Mouse (Mus musculus): ENCODE data around the gene Iqgap2. TPM values are rescaled to one million over a fixed set of nuclear protein-coding genes. Genes with fewer than 3 reads are reported as not detected.

Gene Iqgap2
- total and polyA plus RNA-seq, 2 experiments from 2014 or later = 0.83 to 1.3 TPM

DNA sequence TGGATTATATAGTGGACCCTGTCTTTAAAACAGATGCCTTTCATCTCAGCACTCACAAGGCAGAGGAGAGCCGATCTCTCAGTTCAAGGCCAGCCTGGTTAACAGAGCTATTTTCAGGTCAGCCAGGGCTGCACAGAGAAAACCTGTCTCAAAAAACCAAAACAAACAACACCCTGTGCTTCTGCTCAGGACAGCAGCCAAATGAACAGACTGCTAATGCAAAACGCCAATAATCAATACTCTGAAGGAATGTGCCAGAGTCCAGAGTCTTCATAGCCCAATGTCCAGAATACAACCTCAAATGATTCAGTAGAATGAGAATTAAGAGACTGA is 282.7 kb downstream of the Iqgap2 start:
- Histone ChIP-seq H3K4me2 (ENCODE audit: low read depth, low read length) (no peak overlapping the region), H3K4me1 (ENCODE audit: control insufficient read depth, insufficient read depth) (peaks cover 3% of the 10 kb centered on the region; the same call in 1 of the 2 replicates)
- no peak for ATAC-seq (ENCODE audit: insufficient read depth, low read depth)

DNA sequence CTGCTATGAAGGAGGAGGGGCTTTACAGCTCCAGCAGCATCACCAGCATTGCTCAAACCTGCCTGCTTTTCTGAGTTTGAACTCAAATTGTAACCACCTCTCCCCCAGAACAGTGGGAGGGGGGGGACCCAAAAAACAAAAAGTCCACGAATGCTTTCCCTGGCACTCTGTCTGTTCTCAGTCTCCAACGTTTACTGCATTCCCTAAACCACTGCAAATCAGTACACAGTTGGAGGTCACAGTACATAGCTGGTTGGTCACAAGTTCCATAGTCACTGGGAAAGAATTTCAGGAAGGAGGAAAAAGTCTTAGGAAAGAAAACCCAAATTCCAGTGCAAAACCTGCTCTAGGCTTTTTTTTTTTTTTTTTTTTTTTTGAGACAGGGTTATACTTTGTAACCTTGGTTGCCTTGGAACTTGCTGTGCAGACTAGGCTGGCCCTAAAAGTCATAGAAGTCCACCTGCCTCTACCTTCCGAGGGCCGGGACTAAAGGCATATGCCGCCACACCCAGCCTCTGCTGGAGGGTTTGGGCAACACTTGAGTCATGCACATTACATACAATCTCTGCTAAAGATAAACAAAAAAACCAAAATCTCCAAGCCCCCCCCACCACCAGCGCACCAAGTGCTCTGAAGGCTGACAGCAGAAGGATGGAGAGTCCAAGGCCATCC is 283.2 kb downstream of the Iqgap2 start:
- DNase-seq (ENCODE audit: low spot score) = no peak
- Histone ChIP-seq H3K9ac (replicated peaks; ENCODE audit: low read depth, low read length) (no peak overlapping the region), H3K27ac (ENCODE audit: low read depth) (no peak overlapping the region), H3K36me3 (replicated peaks; ENCODE audit: control insufficient read depth, insufficient read depth, low read length) (peaks cover 22% of the 10 kb centered on the region), H3K4me1 (ENCODE audit: control insufficient read depth, insufficient read depth) (peaks cover 3% of the 10 kb centered on the region; the same call in 1 of the 2 replicates), H3K9me3 (replicated peaks; ENCODE audit: control insufficient read depth, low read length) (no peaks in the 10 kb centered on the region), H3K4me3 (ENCODE audit: low read depth, low read length) (no peak overlapping the region), H3K4me2 (ENCODE audit: low read depth, low read length) (no peak overlapping the region), H3K27me3 (ENCODE audit: control insufficient read depth, insufficient read depth, low read length) (no peaks in the 10 kb centered on the region)
- 75% methylated on average over 6 of the region's 6 CpGs for WGBS
- TF ChIP-seq EP300 (IDR thresholded peaks at IDR 0.05; ENCODE audit: low read depth) (no peak), CTCF (IDR thresholded peaks at IDR 0.05; ENCODE audit: low read depth) (no peak)
- ATAC-seq (ENCODE audit: insufficient read depth, low read depth) = no peak

More for the DNA sequence above, 282.7 kb downstream of the Iqgap2 start:
- H3K36me3 ChIP-seq (replicated peaks; ENCODE audit: control insufficient read depth, insufficient read depth, low read length) = peaks cover 17% of the 10 kb centered on the region
- 65% methylated on average over 2 of the region's 2 CpGs for WGBS
- H3K9ac ChIP-seq (replicated peaks; ENCODE audit: low read depth, low read length) = no peak overlapping the region
- H3K27ac ChIP-seq (ENCODE audit: low read depth) = no peak overlapping the region
- TF ChIP-seq EP300 (IDR thresholded peaks at IDR 0.05; ENCODE audit: low read depth) (no peak), CTCF (IDR thresholded peaks at IDR 0.05; ENCODE audit: low read depth) (no peak)
- no peak overlapping the region for H3K4me3 ChIP-seq (ENCODE audit: low read depth, low read length)
- no peak for DNase-seq (ENCODE audit: low spot score)
- H3K27me3 ChIP-seq (ENCODE audit: control insufficient read depth, insufficient read depth, low read length) = no peaks in the 10 kb centered on the region
- no peaks in the 10 kb centered on the region for H3K9me3 ChIP-seq (replicated peaks; ENCODE audit: control insufficient read depth, low read length)

DNA sequence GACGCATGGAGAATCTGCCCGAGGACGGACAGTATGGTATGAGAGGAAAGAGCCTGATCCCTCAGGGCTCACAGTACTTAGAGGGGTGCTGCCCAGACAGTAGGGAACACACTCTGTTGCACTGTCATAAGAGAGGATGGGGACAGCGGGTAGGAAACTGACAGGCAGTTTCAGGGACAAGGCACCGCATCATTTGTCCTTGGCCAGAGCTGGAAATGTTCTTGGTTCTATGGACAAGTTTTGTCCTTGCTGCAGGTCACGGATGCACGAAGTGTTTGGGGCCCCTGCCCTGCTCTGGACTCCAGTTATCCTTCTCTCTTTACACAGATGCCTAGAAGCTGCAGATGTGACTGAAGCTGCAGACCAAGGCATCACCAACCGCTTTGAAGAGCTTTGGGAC is 284.7 kb downstream of the Iqgap2 start:
- Histone ChIP-seq H3K27me3 (ENCODE audit: control insufficient read depth, insufficient read depth, low read length) (no peaks in the 10 kb centered on the region), H3K27ac (ENCODE audit: low read depth) (no peak overlapping the region), H3K4me3 (ENCODE audit: low read depth, low read length) (no peak overlapping the region), H3K9me3 (replicated peaks; ENCODE audit: control insufficient read depth, low read length) (no peaks in the 10 kb centered on the region), H3K36me3 (replicated peaks; ENCODE audit: control insufficient read depth, insufficient read depth, low read length) (peaks cover 35% of the 10 kb centered on the region), H3K9ac (replicated peaks; ENCODE audit: low read depth, low read length) (no peak overlapping the region), H3K4me1 (ENCODE audit: control insufficient read depth, insufficient read depth) (peaks cover 3% of the 10 kb centered on the region; the same call in 1 of the 2 replicates), H3K4me2 (ENCODE audit: low read depth, low read length) (no peak overlapping the region)
- ATAC-seq (ENCODE audit: insufficient read depth, low read depth) = no peak
- TF ChIP-seq CTCF (IDR thresholded peaks at IDR 0.05; ENCODE audit: low read depth) (no peak), EP300 (IDR thresholded peaks at IDR 0.05; ENCODE audit: low read depth) (no peak)
- DNase-seq (ENCODE audit: low spot score) = no peak
- 81% methylated on average over 8 of the region's 8 CpGs for WGBS

DNA sequence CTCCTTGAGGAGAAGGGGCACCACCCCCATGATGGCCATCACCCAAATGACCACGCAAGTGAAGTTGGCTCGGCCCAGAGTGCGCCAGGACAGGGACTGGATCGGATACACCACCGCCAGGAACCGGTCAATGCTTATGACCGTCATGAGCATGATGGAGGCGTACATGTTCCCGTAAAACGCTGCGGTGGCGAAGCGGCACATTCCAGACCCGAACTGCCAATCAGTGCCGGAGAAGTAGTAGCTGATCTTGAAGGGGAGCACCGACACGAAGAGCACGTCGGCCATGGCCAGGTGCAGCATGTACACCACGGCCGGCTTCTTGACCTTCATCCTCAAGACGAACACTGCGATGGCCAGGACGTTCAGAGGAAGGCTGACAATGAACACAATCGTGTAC is 287.4 kb downstream of the Iqgap2 start:
- no peak for TF ChIP-seq EP300 (IDR thresholded peaks at IDR 0.05; ENCODE audit: low read depth)
- no peak for TF ChIP-seq CTCF (IDR thresholded peaks at IDR 0.05; ENCODE audit: low read depth)
- H3K36me3 ChIP-seq (replicated peaks; ENCODE audit: control insufficient read depth, insufficient read depth, low read length) = peaks cover 31% of the 10 kb centered on the region
- H3K4me3 ChIP-seq (ENCODE audit: low read depth, low read length) = no peak overlapping the region
- no peaks in the 10 kb centered on the region for H3K4me1 ChIP-seq (ENCODE audit: control insufficient read depth, insufficient read depth)
- DNase-seq (ENCODE audit: low spot score) (no peak), ATAC-seq (ENCODE audit: insufficient read depth, low read depth) (no peak)
- no peaks in the 10 kb centered on the region for H3K27me3 ChIP-seq (ENCODE audit: control insufficient read depth, insufficient read depth, low read length)
- H3K9me3 ChIP-seq (replicated peaks; ENCODE audit: control insufficient read depth, low read length) = no peaks in the 10 kb centered on the region
- WGBS = 96% methylated on average over 25 of the region's 25 CpGs
- no peak overlapping the region for H3K4me2 ChIP-seq (ENCODE audit: low read depth, low read length)
- H3K9ac ChIP-seq (replicated peaks; ENCODE audit: low read depth, low read length) = no peak overlapping the region
- H3K27ac ChIP-seq (ENCODE audit: low read depth) = no peak overlapping the region

DNA sequence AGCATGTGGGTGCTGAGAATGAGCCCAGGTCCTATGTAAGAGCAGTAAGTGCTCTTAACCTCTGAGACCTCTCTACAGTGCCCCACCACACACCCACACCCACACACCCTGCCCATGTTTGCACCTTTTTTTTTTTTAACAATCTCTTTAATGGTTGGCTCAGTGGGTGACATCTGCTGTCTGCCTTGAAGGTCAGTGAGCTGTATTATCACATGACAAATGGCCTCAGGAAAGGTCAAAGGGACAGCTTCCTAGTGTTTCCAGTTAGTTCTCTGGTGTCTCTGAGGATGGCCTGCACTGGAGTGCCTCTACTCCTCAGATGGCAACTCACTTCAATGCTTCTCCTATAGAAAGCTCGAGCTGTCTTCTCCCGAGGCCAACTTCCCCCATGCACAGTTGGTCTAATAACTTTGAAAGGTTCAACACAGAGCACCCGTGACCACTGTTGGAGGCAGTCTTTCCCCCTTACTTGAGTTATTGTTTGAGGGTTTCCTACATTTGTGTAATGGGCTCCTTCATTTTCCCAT is 291.8 kb downstream of the Iqgap2 start:
- TF ChIP-seq EP300 (IDR thresholded peaks at IDR 0.05; ENCODE audit: low read depth) (no peak), CTCF (IDR thresholded peaks at IDR 0.05; ENCODE audit: low read depth) (no peak)
- Histone ChIP-seq H3K4me1 (ENCODE audit: control insufficient read depth, insufficient read depth) (no peaks in the 10 kb centered on the region), H3K36me3 (replicated peaks; ENCODE audit: control insufficient read depth, insufficient read depth, low read length) (peaks cover 28% of the 10 kb centered on the region), H3K27me3 (ENCODE audit: control insufficient read depth, insufficient read depth, low read length) (no peaks in the 10 kb centered on the region), H3K9me3 (replicated peaks; ENCODE audit: control insufficient read depth, low read length) (no peaks in the 10 kb centered on the region), H3K27ac (ENCODE audit: low read depth) (no peak overlapping the region), H3K4me3 (ENCODE audit: low read depth, low read length) (no peak overlapping the region), H3K9ac (replicated peaks; ENCODE audit: low read depth, low read length) (no peak overlapping the region), H3K4me2 (ENCODE audit: low read depth, low read length) (no peak overlapping the region)
- ATAC-seq (ENCODE audit: insufficient read depth, low read depth) (no peak), DNase-seq (ENCODE audit: low spot score) (no peak)
- 74% methylated on average over 3 of the region's 3 CpGs for WGBS

Measured in heart, postnatal 0 days (tissue).